Mouse (Mus musculus): ENCODE data around the gene C2cd3. TPM values are rescaled to one million over a fixed set of nuclear protein-coding genes. Genes with fewer than 3 reads are reported as not detected.

The C2cd3 gene
- total RNA-seq (2021) (10 to 100 TPM; 16.5 to 20.3 TPM), polyA plus RNA-seq (2012; rRNA removed) (16.9 and 17.7 TPM in 2 replicates)
- long read RNA-seq, partial matches to known transcripts: 2 of 3 reads
- long read RNA-seq, other reads (novel, unspliced or antisense): 1 of 3 reads

DNA sequence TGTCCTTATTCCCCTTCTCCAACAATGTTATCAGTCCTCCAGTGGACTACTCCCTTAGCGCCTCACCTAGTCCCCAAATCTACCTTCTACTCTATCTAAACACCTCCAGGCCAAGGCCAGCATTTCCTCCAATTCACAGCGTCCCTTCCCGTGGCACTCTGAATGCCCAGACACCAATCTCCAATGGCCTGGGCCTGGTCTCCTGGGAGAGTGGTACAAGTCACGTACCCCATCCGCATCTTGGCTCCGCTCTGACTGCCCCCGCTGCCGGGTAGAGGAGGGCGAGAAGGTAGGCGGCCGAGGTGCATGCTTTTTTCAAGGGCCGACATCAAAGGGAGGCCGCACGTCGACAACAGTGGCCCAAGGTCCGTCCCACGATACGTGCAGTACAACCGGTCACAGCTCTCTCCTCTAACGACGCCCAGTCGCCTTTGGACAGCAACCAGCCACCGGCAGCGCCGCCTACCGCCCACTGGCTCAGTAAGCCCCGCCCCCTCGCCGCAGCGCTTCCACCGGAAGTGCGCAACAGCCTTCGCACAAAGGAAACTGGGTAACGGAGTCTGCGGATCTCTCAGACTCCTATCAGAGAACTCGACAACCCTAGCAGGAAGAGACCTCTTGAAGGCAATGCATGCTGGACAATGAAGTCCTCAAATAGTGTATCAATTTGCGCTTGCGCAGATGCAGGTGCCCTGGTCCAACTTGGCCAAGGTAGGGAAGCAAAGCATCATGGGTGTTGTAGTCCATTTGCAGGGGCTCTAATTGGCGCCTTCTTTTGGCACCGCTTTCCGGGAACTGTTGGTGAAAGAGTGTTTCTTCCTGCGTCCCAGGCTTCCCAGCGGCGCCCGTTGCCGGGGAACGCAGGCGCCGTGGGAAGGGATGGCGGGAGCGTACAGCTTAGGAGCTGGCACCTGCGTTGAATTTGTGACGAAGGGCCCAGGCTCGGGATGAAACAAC lies at the start of gene C2cd3, which contains the start of gene Ppme1:
C2cd3 (plus strand) TSS at position 739 of the 957 bp plus-strand sequence.
Ppme1 (minus strand) TSS at position 813 of the 957 bp plus-strand sequence.
- peak; percentile 99 for DNase-seq

GRCm38 (mm10) chr7:100323721-100324120 lies 48.3 kb upstream of the C2cd3 start:
- no peak for DNase-seq

- no peak for DNase-seq
These were observed 46.6 kb upstream of the C2cd3 start for GRCm38 (mm10) chr7:100325482-100325881.

GRCm38 (mm10) chr7:100327514-100327913 lies 44.5 kb upstream of the C2cd3 start:
- no peak for DNase-seq

GRCm38 (mm10) chr7:100328636-100329035 lies 43.4 kb upstream of the C2cd3 start:
- no peak for DNase-seq

GRCm38 (mm10) chr7:100331269-100331668 lies 40.8 kb upstream of the C2cd3 start:
- DNase-seq: no peak

DNA sequence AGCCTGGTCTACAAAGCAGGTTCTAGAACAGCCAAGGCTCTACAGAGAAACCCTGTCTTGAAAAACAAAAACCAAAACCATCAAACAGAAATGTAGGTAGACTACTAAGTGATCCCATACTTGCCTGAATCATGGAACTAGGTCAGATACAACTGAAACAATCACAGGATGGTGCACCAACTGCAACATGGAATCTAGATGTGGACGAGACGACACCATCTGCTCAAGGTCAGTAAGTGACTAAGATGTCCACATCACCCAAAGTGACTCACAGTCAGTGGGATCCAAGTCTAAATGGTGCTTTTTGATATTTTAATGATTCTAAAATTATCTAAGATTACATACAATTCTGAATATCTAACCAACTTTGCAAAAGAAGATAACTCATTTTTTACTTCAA lies 36.1 kb upstream of the C2cd3 start:
- DNase-seq: peak; percentile 53

DNA sequence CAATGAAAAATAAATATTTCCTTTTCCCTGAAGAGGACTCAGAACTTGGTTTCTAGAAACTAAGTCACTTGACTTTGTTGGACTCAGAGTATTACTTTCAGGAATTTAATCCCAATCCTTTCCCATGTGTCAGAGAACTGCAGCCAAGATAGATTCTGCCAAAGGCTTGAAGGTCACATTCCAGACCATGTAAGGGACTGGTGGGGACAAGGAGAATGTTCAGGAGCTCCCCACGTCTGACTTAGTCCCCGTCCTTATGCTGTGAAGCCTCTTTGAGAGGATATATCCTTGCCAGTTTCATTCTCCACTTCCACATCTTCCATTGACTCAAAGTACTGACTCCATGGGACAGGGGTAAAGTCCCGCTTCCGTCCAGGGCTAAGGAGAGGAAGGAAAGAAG lies 17.0 kb upstream of the C2cd3 start:
- peak; percentile 27 for DNase-seq

DNA sequence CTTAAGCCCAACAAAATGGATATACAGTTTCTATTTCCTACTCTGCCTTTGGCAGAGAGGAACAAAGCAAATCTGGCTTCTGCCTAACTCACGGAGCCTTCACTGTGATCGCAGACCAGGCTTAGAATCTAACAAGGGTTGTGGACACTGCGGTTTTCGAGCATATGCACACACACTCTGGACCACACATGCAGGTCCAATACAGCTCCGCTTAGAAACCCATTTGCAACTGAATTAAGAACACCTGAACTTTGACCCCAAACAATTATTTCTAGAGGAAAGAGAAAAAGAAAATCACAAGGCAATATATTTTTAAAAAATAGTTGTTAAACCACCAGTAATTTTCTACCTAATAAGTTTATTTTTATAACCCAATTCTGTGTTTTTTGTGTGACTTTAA lies 15.7 kb upstream of the C2cd3 start:
- no peak for DNase-seq

DNA sequence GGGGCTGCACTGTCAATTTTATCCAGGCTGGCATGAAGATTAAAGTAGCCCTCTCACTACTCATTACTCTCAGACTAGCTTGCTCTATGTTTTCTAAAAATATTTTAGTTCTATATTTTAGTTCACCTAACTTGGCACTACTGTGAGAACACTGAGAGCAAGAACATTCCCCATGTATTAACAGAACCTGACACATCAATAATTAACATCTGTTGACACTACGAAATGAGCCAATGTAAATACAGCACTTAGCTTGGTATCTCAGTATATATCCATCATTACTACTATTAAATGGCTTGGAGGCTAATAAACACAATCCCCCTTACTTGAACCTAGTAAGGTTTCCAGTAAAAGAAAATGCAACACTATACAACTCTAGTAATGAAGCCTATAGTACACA lies 15.3 kb upstream of the C2cd3 start:
- DNase-seq: no peak

DNA sequence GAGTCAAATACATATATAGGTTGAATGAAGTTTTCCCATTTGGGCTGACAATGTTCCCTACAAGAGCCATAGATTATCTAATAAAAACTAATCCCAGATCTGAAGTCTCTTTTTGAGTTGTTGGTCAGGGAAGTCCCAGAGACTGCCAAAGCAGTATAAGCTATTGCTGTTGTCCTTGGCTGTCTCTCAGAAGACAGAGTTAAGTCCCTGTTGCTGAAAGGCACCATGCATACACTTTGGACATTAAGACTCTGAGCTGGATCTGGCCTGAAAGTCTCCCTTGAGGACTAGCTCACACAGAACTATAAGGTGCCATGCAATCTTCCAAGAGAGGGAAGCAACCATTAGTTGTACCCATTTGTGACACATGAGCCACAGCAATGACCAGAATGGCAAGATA lies 14.2 kb upstream of the C2cd3 start:
- no peak for DNase-seq

DNA sequence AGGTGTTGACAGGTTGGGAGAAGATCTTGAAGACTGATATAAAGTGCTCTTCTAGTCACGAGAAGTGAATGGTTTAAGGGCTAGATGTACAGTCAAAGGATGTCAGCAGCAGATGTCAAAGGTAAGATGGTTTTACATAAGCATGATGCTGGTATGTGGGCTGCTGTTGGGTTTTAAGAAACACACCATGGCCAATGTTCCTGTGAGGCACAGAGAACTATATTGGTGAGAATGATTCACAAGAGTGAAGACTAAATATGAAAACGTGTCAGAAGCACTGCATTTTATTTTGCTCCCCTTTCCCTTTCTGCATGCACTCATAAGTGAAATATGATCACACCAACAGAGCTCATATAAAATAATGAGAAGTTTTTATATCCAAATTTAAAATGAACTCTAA lies 8.9 kb upstream of the C2cd3 start:
- DNase-seq: no peak

DNA sequence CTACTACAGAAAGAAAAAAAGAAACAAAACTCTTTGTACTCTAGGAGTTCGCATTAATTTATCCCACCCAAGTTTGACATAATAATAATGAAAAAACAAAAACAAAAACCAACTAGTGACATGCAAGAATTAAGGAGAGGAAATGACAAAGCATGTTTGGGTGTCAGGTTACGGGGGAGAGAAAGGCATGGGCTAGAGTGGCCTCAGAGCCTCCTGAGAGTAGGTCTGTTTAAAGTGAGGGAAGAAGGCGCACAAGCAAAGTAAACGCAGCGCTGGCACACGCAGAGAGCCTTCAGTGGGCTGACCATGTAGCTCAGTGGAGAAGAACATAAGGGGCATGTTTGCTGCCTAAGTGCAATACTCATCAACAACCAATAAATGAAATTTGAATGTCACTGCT lies 7.1 kb upstream of the C2cd3 start:
- DNase-seq: no peak

- no peak for DNase-seq
These were observed 483 bp downstream of the C2cd3 start for GRCm38 (mm10) chr7:100372452-100372980.

- no peak for DNase-seq
These were observed 6.2 kb downstream of the C2cd3 start for GRCm38 (mm10) chr7:100378257-100378656.

- DNase-seq: no peak
These were observed 9.1 kb downstream of the C2cd3 start for GRCm38 (mm10) chr7:100381161-100381560.

DNA sequence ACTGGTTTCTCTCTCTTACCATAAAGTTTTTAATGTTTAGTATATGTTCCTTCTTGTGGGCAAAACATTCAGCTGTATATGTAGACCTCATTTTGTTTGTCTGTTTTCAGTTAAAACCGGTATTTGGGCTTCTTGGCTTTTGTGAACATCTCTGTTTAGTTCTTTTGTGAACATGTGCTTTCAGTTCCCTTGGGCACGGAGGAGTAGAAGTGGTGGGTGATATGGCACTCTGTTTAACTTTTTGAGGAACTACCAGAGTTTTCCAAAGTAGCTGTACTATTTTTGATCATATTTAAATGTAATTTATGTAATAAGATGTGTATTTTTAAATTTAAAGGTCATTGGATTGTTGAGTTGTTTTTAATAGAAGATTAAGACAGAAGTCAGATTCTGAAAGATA lies 11.2 kb downstream of the C2cd3 start:
- DNase-seq: no peak

DNA sequence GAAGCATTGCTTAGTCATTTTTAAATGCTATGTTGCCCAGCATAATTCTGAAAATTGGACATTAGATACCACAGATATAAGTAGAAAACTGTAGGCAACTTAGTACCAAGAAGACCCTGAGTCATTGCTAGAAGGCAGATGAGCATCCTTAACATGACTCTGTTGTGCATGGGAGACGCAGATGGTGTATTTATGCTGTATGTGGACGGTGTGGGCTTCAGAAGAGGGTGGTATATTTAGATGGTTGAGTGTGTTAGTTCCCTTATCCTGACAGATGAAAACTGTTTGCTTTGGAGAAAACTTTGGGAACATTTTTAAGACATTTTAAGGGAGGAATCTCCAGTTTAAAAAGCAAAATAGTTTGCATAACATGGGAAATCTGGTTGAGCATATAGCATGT lies 16.1 kb downstream of the C2cd3 start:
- no peak for DNase-seq

- DNase-seq: no peak
These were observed 18.1 kb downstream of the C2cd3 start for GRCm38 (mm10) chr7:100390166-100390565.

- DNase-seq: no peak
These were observed 20.2 kb downstream of the C2cd3 start for GRCm38 (mm10) chr7:100392265-100392664.

- DNase-seq: peak; percentile 54
These were observed 27.3 kb downstream of the C2cd3 start for GRCm38 (mm10) chr7:100399231-100399913.

DNA sequence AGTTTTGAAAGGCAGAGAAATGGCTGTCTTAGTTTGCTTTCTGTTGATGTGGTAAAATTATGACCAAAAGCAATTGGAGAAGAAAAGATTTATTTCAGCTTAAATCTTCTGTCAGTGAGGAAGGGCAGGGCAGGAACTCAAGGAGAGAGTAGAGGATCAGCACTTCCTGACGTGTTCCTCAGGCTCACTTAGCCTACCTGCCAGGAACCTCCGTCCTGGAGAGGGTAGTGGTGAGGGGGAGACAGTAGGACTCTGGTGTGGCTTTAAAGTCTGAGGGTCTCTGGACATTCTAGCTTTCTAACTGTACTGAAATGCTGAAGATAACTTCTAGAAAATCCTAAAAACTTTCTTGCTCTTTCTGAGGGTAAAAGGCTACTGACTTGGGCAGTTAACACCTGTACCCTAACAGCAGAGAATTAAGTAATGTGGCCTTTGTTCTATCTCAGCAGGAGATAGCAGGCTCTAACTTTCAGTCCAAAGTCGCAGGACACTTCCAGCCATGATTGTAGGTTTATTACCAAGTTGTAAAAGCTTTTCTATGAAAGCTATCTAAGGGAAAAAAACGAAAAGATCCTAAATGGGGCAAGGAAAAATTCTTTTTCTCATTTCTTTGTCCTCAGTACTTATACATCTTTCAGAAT lies 29.0 kb downstream of the C2cd3 start:
- DNase-seq: no peak
